Mouse (Mus musculus) bone marrow macrophage, adult 2 months (primary cell): ENCODE results near the gene Retsat. TPM values are rescaled to one million over a fixed set of nuclear protein-coding genes. Genes with fewer than 3 reads are reported as not detected.

Experiments
- H3K27ac ChIP-seq: 2 replicates; pipeline ENCODE4 v1.5.1; 2012; ENCODE audit warnings: low read depth, low read length; ENCODE audit not compliant: insufficient read depth
- H3K4me1 ChIP-seq: 2 replicates; pipeline ENCODE4 v1.6.1; 2012; ENCODE audit warnings: low read length; ENCODE audit not compliant: control insufficient read depth, insufficient read depth
- H3K4me3 ChIP-seq: 2 replicates; pipeline ENCODE4 v1.5.1; 2012; ENCODE audit warnings: mild to moderate bottlenecking, low read length, moderate library complexity; ENCODE audit not compliant: insufficient read depth
- CTCF ChIP-seq: IDR thresholded peaks from 2 replicates; pipeline ENCODE4 v1.5.1; 2012; ENCODE audit warnings: low read depth, mild to moderate bottlenecking, low read length, moderate library complexity
- POLR2A ChIP-seq: IDR thresholded peaks from 2 replicates; pipeline ENCODE4 v1.6.1; 2012; ENCODE audit warnings: mild to moderate bottlenecking, low read depth, low read length, borderline replicate concordance
- polyA plus RNA-seq: library from polyadenylated mRNA; stranded (reverse); fragments of >200 nt; gene quantifications from 2 replicates; pipeline ENCODE4 v1.2.4, GENCODE M21; 2012; ENCODE audit not compliant: missing spikeins, insufficient read depth, insufficient read length

Gene Retsat
- polyA plus RNA-seq, 1 experiment = 15.7 TPM

GRCm38 (mm10) chr6:72655309-72656052, 57.2 kb downstream of the Retsat start:
- no peak overlapping the region for H3K27ac ChIP-seq
- peaks cover 2% of the 10 kb centered on the region; the same call in 1 of the 2 replicates for H3K4me1 ChIP-seq
- TF ChIP-seq POLR2A (no peak), CTCF (no peak)
- peak overlapping the region; percentile 29; the same call in 1 of the 2 replicates for H3K4me3 ChIP-seq

- peaks cover 2% of the 10 kb centered on the region; the same call in 1 of the 2 replicates for H3K4me1 ChIP-seq
- no peak overlapping the region for H3K27ac ChIP-seq
- TF ChIP-seq POLR2A (no peak), CTCF (no peak)
- no peak overlapping the region for H3K4me3 ChIP-seq
Measured at GRCm38 (mm10) chr6:72656053-72656442, 57.8 kb downstream of the Retsat start.

GRCm38 (mm10) chr6:72658006-72658405, 59.7 kb downstream of the Retsat start:
- Histone ChIP-seq H3K27ac (no peak overlapping the region), H3K4me1 (peaks cover 2% of the 10 kb centered on the region; the same call in 1 of the 2 replicates), H3K4me3 (no peak overlapping the region)
- TF ChIP-seq CTCF (no peak), POLR2A (no peak)

Other genes with a start within 250 kb of the Retsat start
- gene Tmem150a, start 243.0 kb upstream of the Retsat start, polyA plus RNA-seq = 3.0 and 3.6 TPM in 2 replicates
- 97.4 and 105 TPM in 2 replicates for gene Rnf181, start 231.5 kb upstream of the Retsat start, polyA plus RNA-seq
- gene Vamp5, start 218.0 kb upstream of the Retsat start, polyA plus RNA-seq = 5.3 and 10.5 TPM in 2 replicates
- 348 and 352 TPM in 2 replicates for gene Vamp8, start 207.8 kb upstream of the Retsat start, polyA plus RNA-seq
- gene Ggcx, start 184.2 kb upstream of the Retsat start, polyA plus RNA-seq = 15.7 and 18.3 TPM in 2 replicates
- 88.0 and 88.8 TPM in 2 replicates for gene Mat2a, start 158.9 kb upstream of the Retsat start, polyA plus RNA-seq
- 1.3 TPM in 1 of 2 replicates, not detected in the other for gene Sh2d6, start 76.8 kb upstream of the Retsat start, polyA plus RNA-seq
- 788 and 835 TPM in 2 replicates for gene Capg, start 54.1 kb upstream of the Retsat start, polyA plus RNA-seq
- gene Elmod3, start 62 bp upstream of the Retsat start, polyA plus RNA-seq = 12.0 and 12.6 TPM in 2 replicates
- 80.0 and 87.9 TPM in 2 replicates for gene Tgoln1, start 18.5 kb downstream of the Retsat start, polyA plus RNA-seq
- 0.42 and 0.61 TPM in 2 replicates for gene Tcf7l1, start 190.8 kb downstream of the Retsat start, polyA plus RNA-seq